Mouse (Mus musculus) CH12.LX (cell line): ENCODE measurements around the gene H3f3b.

Source experiments
- BHLHE40 ChIP-seq: IDR thresholded peaks from 2 replicates; pipeline ENCODE4 v1.6.1; 2011; ENCODE audit warnings: mild to moderate bottlenecking, low read depth, low read length, improper control_type of control experiment
- CTCF ChIP-seq, 2 experiments: IDR thresholded peaks in 1 of 2; conservative IDR thresholded peaks in 1 of 2; 2 replicates each; pipeline ENCODE4 v1.5.1; 2011 to 2012; ENCODE audit warnings: low read depth in 2 of 2, low read length in 2 of 2, improper control_type of control experiment in 1 of 2, inconsistent platforms in 1 of 2, mild to moderate bottlenecking in 1 of 2, moderate library complexity in 1 of 2
- GABPA ChIP-seq: IDR thresholded peaks from 2 replicates; pipeline ENCODE4 v1.6.1; 2012; ENCODE audit warnings: low read depth, low read length, improper control_type of control experiment, inconsistent platforms; ENCODE audit not compliant: insufficient replicate concordance
- KAT2A ChIP-seq: IDR thresholded peaks from 2 replicates; pipeline ENCODE4 v1.6.1; 2012; ENCODE audit warnings: low read length, improper control_type of control experiment, inconsistent platforms; ENCODE audit not compliant: insufficient replicate concordance
- MXI1 ChIP-seq: IDR thresholded peaks from 2 replicates; pipeline ENCODE4 v1.6.1; 2011; ENCODE audit warnings: mild to moderate bottlenecking, low read depth, low read length, improper control_type of control experiment
- NELFE ChIP-seq: IDR thresholded peaks from 2 replicates; pipeline ENCODE4 v1.6.1; 2011; ENCODE audit warnings: low read depth, low read length, improper control_type of control experiment
- POLR2A ChIP-seq: IDR thresholded peaks from 2 replicates; pipeline ENCODE4 v1.6.1; 2011; ENCODE audit warnings: low read depth, mild to moderate bottlenecking, improper control_type of control experiment, low read length
- POLR2AphosphoS2 ChIP-seq: IDR thresholded peaks from 2 replicates; pipeline ENCODE4 v1.6.1; 2011; ENCODE audit warnings: low read depth, low read length, improper control_type of control experiment
- TCF12 ChIP-seq: IDR thresholded peaks from 2 replicates; pipeline ENCODE4 v1.6.1; 2014; ENCODE audit warnings: low read depth, mild to moderate bottlenecking, inconsistent platforms, low read length, improper control_type of control experiment
- USF1 ChIP-seq: IDR thresholded peaks from 2 replicates; pipeline ENCODE4 v1.6.1; 2014; ENCODE audit warnings: low read depth, mild to moderate bottlenecking, inconsistent platforms, low read length, improper control_type of control experiment
- ZC3H11A ChIP-seq: IDR thresholded peaks from 2 replicates; pipeline ENCODE4 v1.6.1; 2012; ENCODE audit warnings: low read depth, mild to moderate bottlenecking, inconsistent platforms, low read length, improper control_type of control experiment
- ZNF384 ChIP-seq: IDR thresholded peaks from 2 replicates; pipeline ENCODE4 v1.6.1; 2012; ENCODE audit warnings: low read depth, low read length, improper control_type of control experiment, inconsistent platforms

DNA sequence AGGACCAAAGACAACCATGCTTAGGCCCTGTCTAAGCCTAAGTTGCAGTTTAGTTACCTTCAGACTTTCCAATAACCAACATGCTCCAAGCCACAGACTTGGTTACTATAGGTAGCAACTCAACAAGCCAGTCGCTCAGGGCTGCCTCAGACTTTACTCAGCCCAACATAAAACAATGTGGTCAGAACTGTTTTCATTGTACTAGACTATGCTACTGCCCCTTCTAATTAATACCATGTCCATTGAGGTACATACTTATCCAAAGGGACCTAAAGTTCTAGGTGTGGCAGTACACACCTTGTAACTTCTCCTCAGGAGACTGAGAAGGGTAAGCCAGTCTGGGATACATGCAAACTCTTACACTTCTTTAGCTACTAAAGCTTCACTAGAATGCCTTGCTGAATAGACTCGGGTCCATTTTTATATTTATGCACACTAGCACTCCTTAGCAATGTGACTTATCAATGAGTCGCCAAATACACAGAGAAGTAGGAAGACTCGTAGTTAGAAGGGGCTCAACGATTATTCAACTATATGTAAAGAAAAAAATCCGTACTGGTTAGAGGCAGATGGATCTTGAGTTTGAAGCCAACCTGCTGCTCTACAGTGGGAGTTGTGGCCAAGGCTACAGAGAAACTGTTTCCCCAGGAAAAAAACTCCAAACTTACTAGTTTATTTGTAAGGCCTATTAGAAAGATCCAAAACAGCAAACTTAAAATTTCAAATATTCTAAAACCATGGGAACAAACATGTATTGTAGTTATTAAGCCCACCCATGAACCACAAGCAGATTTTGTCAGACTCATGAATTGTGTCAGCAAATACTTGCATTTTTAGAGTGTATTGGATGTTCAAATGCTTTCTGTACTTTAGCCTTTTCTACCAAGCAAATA, 6.2 kb downstream of the H3f3b start:
- TF ChIP-seq CTCF (conservative IDR thresholded peaks at IDR 0.05 in 1 of 2, IDR thresholded peaks at IDR 0.05 in 1 of 2; ENCODE audit: low read depth in 2 of 2, low read length in 2 of 2) (no peak), POLR2A (peak; percentile 49; the same call in 1 of the 2 replicates), TCF12 (no peak), MXI1 (no peak), BHLHE40 (no peak), KAT2A (no peak), ZNF384 (no peak), POLR2AphosphoS2 (peak; percentile 99), NELFE (no peak), ZC3H11A (no peak), GABPA (no peak), USF1 (no peak)
